In the genomic region with DNA sequence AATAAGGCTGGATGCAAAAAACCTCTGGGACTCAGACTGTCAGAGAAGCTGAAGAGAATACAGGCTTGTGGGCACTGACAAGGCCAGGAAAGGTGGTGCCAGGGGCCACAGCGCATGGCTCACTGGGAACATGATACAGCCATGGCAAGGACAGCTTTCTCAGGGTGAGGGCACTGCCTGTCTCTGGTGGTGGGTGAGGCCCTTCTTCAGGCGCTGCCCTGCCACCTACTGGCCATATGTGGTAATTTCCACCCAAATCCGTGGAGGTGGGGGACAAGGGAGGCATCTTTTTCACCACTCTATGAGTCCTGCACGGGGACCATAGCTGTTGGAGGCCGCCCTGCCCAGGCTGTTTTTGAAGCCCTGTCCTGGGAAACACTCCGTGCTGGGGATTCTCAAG, we compare ENCODE assay signal across 9 mouse cellular contexts. TPM values are rescaled to one million over a fixed set of nuclear protein-coding genes. Genes with fewer than 3 reads are reported as not detected.
DNase-seq lines count a peak whose midpoint lies in the region; ATAC-seq lines count a peak whose summit lies in the region.
"Had no signal": no experiment of that assay in that cellular context is flagged by ENCODE, and none has a peak within 500 bp of the region (broad histone marks: within the 10 kb centered on the region; RNA-seq: fewer than 3 reads in every experiment).

No protein-coding gene starts in this region.

- H3K9ac ChIP-seq in heart, embryonic 12.5 days: no peak overlapping the region
- H3K9ac ChIP-seq: stomach, embryonic 15.5 days had no signal

- H3K27ac ChIP-seq in heart, embryonic 12.5 days (ENCODE audit: poor library complexity, severe bottlenecking): no peak overlapping the region
- H3K27ac ChIP-seq in midbrain, embryonic 10.5 days (replicated peaks): no peak overlapping the region
- H3K27ac ChIP-seq: stomach, embryonic 15.5 days had no signal

- H3K4me3 ChIP-seq in heart, embryonic 12.5 days: no peak overlapping the region
- no peak overlapping the region for H3K4me3 ChIP-seq in midbrain, embryonic 10.5 days
- H3K4me3 ChIP-seq: stomach, embryonic 15.5 days had no signal

- peaks cover 68% of the 10 kb centered on the region for H3K36me3 ChIP-seq in heart, embryonic 12.5 days
- peaks cover 96% of the 10 kb centered on the region for H3K36me3 ChIP-seq in midbrain, embryonic 10.5 days

- H3K9me3 ChIP-seq in heart, embryonic 12.5 days (replicated peaks): no peaks in the 10 kb centered on the region
- no peaks in the 10 kb centered on the region for H3K9me3 ChIP-seq in midbrain, embryonic 10.5 days (replicated peaks)
- H3K9me3 ChIP-seq: stomach, embryonic 15.5 days had no signal

- intact Hi-C loops in left cerebral cortex, postnatal 10 days (cut with DNase I): loop anchor here (2.0 kb wide), 1 partner anchor 67 kb away; no protein-coding TSS in a partner anchor

- no peak overlapping the region for H3K4me2 ChIP-seq in heart, embryonic 12.5 days
- H3K4me2 ChIP-seq: stomach, embryonic 15.5 days had no signal

- peaks cover 11% of the 10 kb centered on the region; the same call in 1 of the 2 replicates for H3K4me1 ChIP-seq in heart, embryonic 12.5 days (replicated peaks)
- no peaks in the 10 kb centered on the region for H3K4me1 ChIP-seq in midbrain, embryonic 10.5 days
- H3K4me1 ChIP-seq: stomach, embryonic 15.5 days had no signal

- no peak for ATAC-seq in heart, embryonic 12.5 days (ENCODE audit: insufficient number of reproducible peaks, low FRiP score)

- 13% methylated on average over 6 of the region's 6 CpGs for WGBS in heart, embryonic 12.5 days
- WGBS in midbrain, embryonic 10.5 days: 17% methylated on average over 6 of the region's 6 CpGs

- no peaks in the 10 kb centered on the region for H3K27me3 ChIP-seq in heart, embryonic 12.5 days (replicated peaks)
- H3K27me3 ChIP-seq in midbrain, embryonic 10.5 days (ENCODE audit: low read depth, poor library complexity, severe bottlenecking): no peaks in the 10 kb centered on the region
- H3K27me3 ChIP-seq: stomach, embryonic 15.5 days had no signal

- DNase-seq in heart, adult 11 months: peak; percentile 97
- DNase-seq in cerebellum, postnatal 10 days: peak; percentile 93 to 95
- peak; percentile 66 to 75 for DNase-seq in frontal cortex, postnatal 25 days (ENCODE audit: low spot score in 2 of 2)
- DNase-seq in induced T-regulatory cell, adult 2 months (ENCODE audit: low read depth): peak; percentile 87
- peak; percentile 64 to 85 for DNase-seq in left cerebral cortex, postnatal 10 days (ENCODE audit: extremely low spot score in 1 of 2, low spot score in 2 of 2)
- DNase-seq in midbrain, embryonic 10.5 days (ENCODE audit: low spot score): peak; percentile 76
- peak; percentile 92 for DNase-seq in skeletal muscle tissue, adult 2 months (ENCODE audit: low read depth, low spot score)

RNA-seq across cellular contexts. Expression of gene Mfap2, which starts 21.5 kb away (rescaled TPM):
- 245 and 246 TPM in 2 replicates for polyA plus RNA-seq in heart, embryonic 12.5 days (2016; fragmentation: Nextera tagmentation; extraction: Ambion mirVana)
- total RNA-seq in left cerebral cortex, postnatal 10 days (2021): 10 to 100 TPM in 1 of 2 experiments, 1 to 10 TPM in 1; 9.3 to 14.8 TPM
- 260 and 321 TPM in 2 replicates for polyA plus RNA-seq in midbrain, embryonic 10.5 days (2016; fragmentation: Nextera tagmentation; extraction: Ambion mirVana)

RNA-seq across cellular contexts. Expression of gene Crocc, which starts 28.6 kb away (rescaled TPM):
- 6.3 and 6.7 TPM in 2 replicates for polyA plus RNA-seq in heart, embryonic 12.5 days (2016; fragmentation: Nextera tagmentation; extraction: Ambion mirVana)
- total RNA-seq in left cerebral cortex, postnatal 10 days (2021): 10 to 100 TPM; 44.5 to 45.2 TPM
- 10.8 and 11.0 TPM in 2 replicates for polyA plus RNA-seq in midbrain, embryonic 10.5 days (2016; fragmentation: Nextera tagmentation; extraction: Ambion mirVana)

RNA-seq across cellular contexts. Expression of gene Atp13a2, which starts 45.1 kb away (rescaled TPM):
- polyA plus RNA-seq in heart, embryonic 12.5 days (2016; fragmentation: Nextera tagmentation; extraction: Ambion mirVana): 33.1 and 35.6 TPM in 2 replicates
- 100 to 1,000 TPM; 241 to 250 TPM for total RNA-seq in left cerebral cortex, postnatal 10 days (2021)
- 42.5 and 56.5 TPM in 2 replicates for polyA plus RNA-seq in midbrain, embryonic 10.5 days (2016; fragmentation: Nextera tagmentation; extraction: Ambion mirVana)

RNA-seq across cellular contexts. Expression of gene Necap2, which starts 46.4 kb away (rescaled TPM):
- 43.2 and 44.3 TPM in 2 replicates for polyA plus RNA-seq in heart, embryonic 12.5 days (2016; fragmentation: Nextera tagmentation; extraction: Ambion mirVana)
- total RNA-seq in left cerebral cortex, postnatal 10 days (2021): 10 to 100 TPM; 41.8 to 42.9 TPM
- polyA plus RNA-seq in midbrain, embryonic 10.5 days (2016; fragmentation: Nextera tagmentation; extraction: Ambion mirVana): 54.8 TPM in 2 replicates

RNA-seq across cellular contexts. Expression of gene Spata21, which starts 56.4 kb away (rescaled TPM):
- polyA plus RNA-seq in heart, embryonic 12.5 days (2016; fragmentation: Nextera tagmentation; extraction: Ambion mirVana): not detected in 2 replicates
- total RNA-seq in left cerebral cortex, postnatal 10 days (2021): under 1 TPM; 0.17 to 0.59 TPM
- 0.05 and 0.20 TPM in 2 replicates for polyA plus RNA-seq in midbrain, embryonic 10.5 days (2016; fragmentation: Nextera tagmentation; extraction: Ambion mirVana)
